Mouse (Mus musculus): ENCODE measurements around the gene Cox5b.

DNA sequence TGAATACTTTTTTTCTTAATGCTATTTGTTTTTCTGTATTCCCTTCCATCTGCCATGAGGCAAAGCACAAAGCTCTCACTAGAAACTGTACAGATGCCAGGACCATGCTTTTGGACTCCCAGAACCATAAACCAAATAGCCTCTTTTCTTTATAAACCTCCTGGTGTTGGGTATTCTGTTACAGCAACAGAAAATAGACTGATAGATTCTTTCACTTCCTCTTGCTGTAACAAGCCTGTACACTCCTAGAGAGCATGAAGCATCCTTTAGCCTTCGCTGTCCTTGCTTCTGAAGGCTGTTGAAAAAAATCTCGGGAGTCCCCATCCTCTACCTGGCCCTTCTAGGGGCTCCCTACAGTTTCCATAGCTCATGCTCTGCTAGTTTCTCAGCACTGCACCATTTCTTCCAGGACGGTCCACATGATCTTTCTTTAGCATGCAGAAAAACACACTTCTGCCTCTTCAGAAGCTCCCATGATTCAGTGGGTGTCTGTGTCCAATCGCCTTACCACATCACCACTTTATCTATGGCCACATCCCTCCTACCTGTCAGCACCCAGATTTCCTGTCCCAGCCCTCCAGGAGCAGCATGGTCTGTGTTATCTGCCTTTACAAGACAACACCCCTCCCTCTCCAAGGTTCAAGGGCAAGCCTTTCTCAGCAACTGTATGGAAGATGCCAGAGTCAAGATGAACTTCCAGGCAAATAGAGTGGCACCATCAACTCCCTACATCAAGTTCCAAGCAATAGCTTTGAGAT lies 33.4 kb upstream of the Cox5b start:
- no peak for TF ChIP-seq CTCF (IDR thresholded peaks at IDR 0.05; ENCODE audit: low read depth)
- no peak for TF ChIP-seq EP300 (optimal IDR thresholded peaks at IDR 0.05)
